Mouse (Mus musculus) heart, postnatal 0 days (tissue): ENCODE data around the gene 5730522E02Rik. TPM values are rescaled to one million over a fixed set of nuclear protein-coding genes. Genes with fewer than 3 reads are reported as not detected.

Experiments used
- ATAC-seq: fragments of 200-750 bp; cut with Nextera tagmentation; 2 replicates; pipeline ENCODE4 v1.8.0; 2017; ENCODE audit warnings: low read depth, moderate number of reproducible peaks, moderate library complexity; ENCODE audit not compliant: insufficient read depth
- DNase-seq: peaks from one replicate; pipeline ENCODE4 v3.0.0-alpha.2; 2016; ENCODE audit warnings: low spot score
- H3K27ac ChIP-seq: fragments of 300-500 bp; sonication (generic); 2 replicates; pipeline ENCODE4 v1.5.1; 2014; ENCODE audit warnings: low read depth, mild to moderate bottlenecking
- H3K27me3 ChIP-seq: fragments of 300-500 bp; sonication (generic); 2 replicates; pipeline ENCODE4 v1.6.1; 2014; ENCODE audit warnings: low read length, mixed read lengths; ENCODE audit not compliant: control insufficient read depth, insufficient read depth
- H3K36me3 ChIP-seq: fragments of 300-500 bp; sonication (generic); replicated peaks from 2 replicates; pipeline ENCODE4 v1.6.1; 2014; ENCODE audit warnings: low read length, mixed read lengths; ENCODE audit not compliant: control insufficient read depth, insufficient read depth
- H3K4me1 ChIP-seq: fragments of 300-500 bp; sonication (generic); 2 replicates; pipeline ENCODE4 v1.6.1; 2014; ENCODE audit warnings: antibody characterized with exemption; ENCODE audit not compliant: control insufficient read depth, insufficient read depth
- H3K4me2 ChIP-seq: fragments of 300-500 bp; sonication (generic); 2 replicates; pipeline ENCODE4 v1.6.1; 2014; ENCODE audit warnings: low read depth, mild to moderate bottlenecking, low read length, moderate library complexity
- H3K4me3 ChIP-seq: fragments of 300-500 bp; sonication (generic); 2 replicates; pipeline ENCODE4 v1.5.1; 2014; ENCODE audit warnings: low read depth, low read length
- H3K9ac ChIP-seq: fragments of 300-500 bp; sonication (generic); replicated peaks from 2 replicates; pipeline ENCODE4 v1.6.1; 2014; ENCODE audit warnings: low read depth, low read length, mixed read lengths
- H3K9me3 ChIP-seq: fragments of 300-500 bp; sonication (generic); replicated peaks from 2 replicates; pipeline ENCODE4 v1.6.1; 2016; ENCODE audit warnings: low read length; ENCODE audit not compliant: control insufficient read depth
- CTCF ChIP-seq: IDR thresholded peaks from 2 replicates; pipeline ENCODE4 v1.5.1; 2016; ENCODE audit warnings: antibody characterized with exemption, control low read depth, low read depth
- EP300 ChIP-seq: IDR thresholded peaks from 2 replicates; pipeline ENCODE4 v1.6.1; 2016; ENCODE audit warnings: antibody characterized with exemption, low read depth
- WGBS: fragments of 180-500 bp; shearing (Covaris S2); extraction: QIAGEN DNeasy Blood & Tissue Kit; methylation state at CpG from one replicate; pipeline ENCODE4 v1.1.7; 2014; 5-methylcytosine and 5-hydroxymethylcytosine counted together
- polyA plus RNA-seq: library from polyadenylated mRNA; unstranded; fragments of >200 nt; fragmentation: Nextera tagmentation; extraction: Ambion mirVana; gene quantifications from 2 replicates; pipeline ENCODE4 v1.2.1, GENCODE M21; 2015
- total RNA-seq: library from RNA; depleted of rRNA; stranded (reverse); fragments of >200 nt; gene quantifications from 2 replicates; pipeline ENCODE4 v1.2.3, GENCODE M21; 2014; ENCODE audit warnings: low replicate concordance

5730522E02Rik gene
- total and polyA plus RNA-seq, 2 experiments from 2014 or later, result 0.52 TPM; not detected in 1

DNA sequence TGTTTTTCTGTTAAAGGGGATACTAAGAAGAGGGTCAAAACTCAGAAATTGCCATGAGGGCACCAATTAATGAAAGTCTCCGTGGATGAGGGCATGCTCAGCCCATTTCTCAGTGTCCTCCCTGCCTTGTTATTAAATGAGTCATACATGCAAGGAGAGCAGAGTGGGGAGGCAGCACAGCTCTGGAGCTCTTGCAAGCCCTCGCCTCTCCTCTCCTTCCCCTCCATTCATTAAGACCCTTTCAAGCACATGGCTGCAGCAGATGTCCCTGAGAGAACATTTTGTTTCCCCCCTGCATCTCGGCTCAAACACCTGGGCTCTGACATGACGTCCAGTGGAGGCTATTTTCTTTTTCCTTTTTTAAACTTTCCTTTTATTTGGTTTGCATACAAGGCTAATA lies 138.5 kb downstream of the 5730522E02Rik start:
- Histone ChIP-seq H3K27me3 (no peaks in the 10 kb centered on the region), H3K9me3 (no peaks in the 10 kb centered on the region), H3K4me3 (no peak overlapping the region), H3K4me1 (no peaks in the 10 kb centered on the region), H3K4me2 (no peak overlapping the region), H3K27ac (no peak overlapping the region), H3K9ac (no peak overlapping the region), H3K36me3 (no peaks in the 10 kb centered on the region)
- 69% methylated on average over 4 of the region's 4 CpGs for WGBS
- ATAC-seq (no peak), DNase-seq (no peak)
- TF ChIP-seq EP300, result no peak
- TF ChIP-seq CTCF, result no peak

DNA sequence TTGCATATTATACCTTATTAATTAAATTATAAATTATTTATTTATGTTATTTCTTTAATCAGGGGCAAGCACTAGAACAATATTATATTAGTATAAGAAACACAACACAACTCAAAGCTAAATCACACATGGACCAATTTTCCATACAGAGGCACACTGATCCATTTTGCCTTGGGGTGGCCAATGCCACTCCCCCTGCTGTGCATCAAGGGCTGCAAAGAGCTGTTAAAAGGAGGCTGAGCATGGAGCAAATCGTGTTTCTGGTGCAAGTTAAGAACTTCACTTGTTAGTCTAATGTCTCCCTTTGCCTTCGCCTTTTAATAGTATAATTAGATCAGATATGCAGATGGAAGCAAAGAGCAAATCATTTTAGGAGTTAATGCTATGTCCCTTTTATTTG lies 147.3 kb downstream of the 5730522E02Rik start:
- no peaks in the 10 kb centered on the region for H3K4me1 ChIP-seq
- no peaks in the 10 kb centered on the region for H3K9me3 ChIP-seq
- no peaks in the 10 kb centered on the region for H3K27me3 ChIP-seq
- no peak overlapping the region for H3K27ac ChIP-seq
- H3K36me3 ChIP-seq, result no peaks in the 10 kb centered on the region
- H3K4me2 ChIP-seq, result no peak overlapping the region
- no peak overlapping the region for H3K4me3 ChIP-seq
- no peak overlapping the region for H3K9ac ChIP-seq
- no peak for TF ChIP-seq EP300
- TF ChIP-seq CTCF, result no peak
- ATAC-seq (no peak), DNase-seq (no peak)
- WGBS, result 50% methylated on average over 2 of the region's 2 CpGs

DNA sequence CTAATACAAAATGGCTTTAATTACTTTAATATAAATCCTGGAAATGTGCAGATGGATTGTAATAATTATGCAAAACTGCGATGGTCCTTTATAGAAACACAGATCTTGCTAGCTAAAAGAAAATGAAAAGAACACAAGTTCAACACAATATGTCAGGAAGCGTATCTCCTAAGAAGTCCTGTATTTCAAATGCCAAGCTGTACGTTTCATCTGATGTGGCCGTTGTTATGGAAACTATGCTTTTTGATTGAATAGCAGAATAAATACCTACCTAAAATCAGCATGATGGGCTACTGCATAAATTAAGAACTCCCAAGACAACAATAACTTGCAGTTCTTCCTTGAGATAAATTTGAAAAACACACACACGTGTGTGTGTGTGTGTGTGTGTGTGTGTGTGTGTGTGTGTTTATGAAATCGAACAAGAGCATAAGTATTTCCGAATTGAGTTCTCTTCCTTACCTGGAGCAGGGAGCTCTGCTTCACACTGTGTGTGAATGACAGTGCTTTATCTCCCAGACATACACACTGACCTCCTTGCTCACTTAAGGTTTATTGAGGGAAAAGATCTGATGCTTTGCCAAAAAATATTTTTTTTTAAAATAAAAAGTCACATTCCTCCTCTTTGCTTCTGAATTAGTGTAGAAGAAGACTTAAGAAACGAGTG lies 149.0 kb downstream of the 5730522E02Rik start:
- Histone ChIP-seq H3K27ac (no peak overlapping the region), H3K27me3 (no peaks in the 10 kb centered on the region), H3K4me3 (no peak overlapping the region), H3K4me1 (no peaks in the 10 kb centered on the region), H3K4me2 (no peak overlapping the region), H3K36me3 (no peaks in the 10 kb centered on the region), H3K9ac (no peak overlapping the region), H3K9me3 (no peaks in the 10 kb centered on the region)
- DNase-seq, result no peak
- ATAC-seq, result no peak
- 73% methylated on average over 8 of the region's 8 CpGs for WGBS
- TF ChIP-seq CTCF (no peak), EP300 (no peak)

DNA sequence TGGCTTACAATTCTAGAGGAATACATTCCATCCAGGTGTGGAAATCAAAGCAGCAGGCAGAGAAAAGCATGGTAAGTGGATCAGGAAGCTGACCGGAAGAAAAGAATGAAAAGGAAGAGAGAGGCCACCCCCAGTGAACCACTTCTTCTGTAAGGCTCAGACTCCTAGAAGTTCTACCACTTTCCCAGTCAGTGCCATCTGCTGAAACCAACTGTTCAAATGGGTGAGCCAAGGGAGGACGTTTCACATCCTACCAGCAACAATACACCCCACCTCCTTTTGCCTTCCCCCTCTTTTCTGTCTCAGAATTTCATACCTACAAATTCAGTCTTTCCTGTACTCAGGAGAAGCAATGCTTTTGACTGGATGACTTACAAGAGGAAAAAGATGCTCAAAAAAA lies 197.0 kb downstream of the 5730522E02Rik start:
- no peaks in the 10 kb centered on the region for H3K36me3 ChIP-seq
- H3K4me2 ChIP-seq, result no peak overlapping the region
- no peaks in the 10 kb centered on the region for H3K9me3 ChIP-seq
- DNase-seq, result no peak
- 61% methylated on average over 2 of the region's 2 CpGs for WGBS
- no peaks in the 10 kb centered on the region for H3K27me3 ChIP-seq
- no peak overlapping the region for H3K27ac ChIP-seq
- no peak overlapping the region for H3K9ac ChIP-seq
- H3K4me1 ChIP-seq, result no peaks in the 10 kb centered on the region
- ATAC-seq, result no peak
- no peak for TF ChIP-seq CTCF
- TF ChIP-seq EP300, result no peak
- no peak overlapping the region for H3K4me3 ChIP-seq

DNA sequence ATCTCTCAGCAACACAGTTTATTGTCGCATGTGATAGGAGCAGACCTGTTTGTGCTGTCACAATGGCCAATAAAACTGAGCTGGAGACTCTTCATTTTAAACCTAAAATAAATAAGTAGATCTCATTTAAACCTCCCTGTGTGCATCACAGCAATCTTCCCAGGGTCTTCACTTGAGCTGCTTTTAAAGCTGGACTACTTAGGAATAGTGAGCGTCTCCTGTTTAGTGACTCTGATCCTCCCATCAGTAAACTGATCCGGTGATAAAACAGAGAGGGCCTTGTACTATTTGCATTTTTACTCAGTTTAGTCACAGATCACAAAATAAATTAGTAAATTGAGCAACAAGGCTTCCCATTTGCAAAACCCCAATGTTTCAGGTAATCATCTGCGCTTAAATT lies 206.5 kb downstream of the 5730522E02Rik start:
- Histone ChIP-seq H3K4me3 (no peak overlapping the region), H3K27ac (no peak overlapping the region), H3K4me2 (no peak overlapping the region), H3K9me3 (no peaks in the 10 kb centered on the region), H3K27me3 (no peaks in the 10 kb centered on the region), H3K4me1 (no peaks in the 10 kb centered on the region), H3K9ac (no peak overlapping the region), H3K36me3 (no peaks in the 10 kb centered on the region)
- 82% methylated on average over 4 of the region's 4 CpGs for WGBS
- no peak for DNase-seq
- no peak for ATAC-seq
- no peak for TF ChIP-seq CTCF
- no peak for TF ChIP-seq EP300

DNA sequence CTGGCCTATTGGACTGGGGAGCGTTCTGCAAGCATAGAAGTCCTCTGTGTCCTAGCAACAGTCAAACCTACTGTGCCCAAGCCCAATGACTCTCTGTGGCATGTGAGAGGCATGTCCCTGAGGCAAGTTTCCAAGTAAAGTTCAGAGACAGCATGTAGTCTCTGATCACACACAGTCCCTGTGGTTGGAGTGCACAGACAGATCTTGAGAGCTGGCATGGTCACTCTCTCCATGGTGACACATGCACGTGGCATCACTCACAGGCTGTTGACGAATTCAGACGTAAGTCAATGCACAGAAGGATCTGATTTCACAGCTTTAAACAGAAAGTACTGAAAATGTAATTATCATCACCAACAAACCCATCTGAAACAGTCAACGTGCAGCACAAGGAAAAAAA lies 210.8 kb downstream of the 5730522E02Rik start:
- 69% methylated on average over 5 of the region's 5 CpGs for WGBS
- ATAC-seq (no peak), DNase-seq (no peak)
- Histone ChIP-seq H3K9ac (no peak overlapping the region), H3K4me2 (no peak overlapping the region), H3K9me3 (no peaks in the 10 kb centered on the region), H3K36me3 (no peaks in the 10 kb centered on the region), H3K27me3 (no peaks in the 10 kb centered on the region), H3K27ac (no peak overlapping the region), H3K4me1 (no peaks in the 10 kb centered on the region), H3K4me3 (no peak overlapping the region)
- no peak for TF ChIP-seq CTCF
- no peak for TF ChIP-seq EP300
